Mouse (Mus musculus) brown adipose tissue, adult 24 weeks (tissue): ENCODE measurements around the gene Padi4. TPM values are rescaled to one million over a fixed set of nuclear protein-coding genes. Genes with fewer than 3 reads are reported as not detected.
A peak's percentile ranks its signal among the peaks of the same experiment; 100 is the strongest.

Experiments
- H3K27ac ChIP-seq: fragments of 200-500 bp; replicated peaks from 2 replicates; pipeline ENCODE4 v1.5.1; 2012; ENCODE audit warnings: low read depth, mild to moderate bottlenecking, low read length
- H3K4me1 ChIP-seq: fragments of 200-500 bp; 2 replicates; pipeline ENCODE4 v1.6.1; 2012; ENCODE audit warnings: low read length, mixed read lengths; ENCODE audit not compliant: control insufficient read depth, insufficient read depth, insufficient read length
- H3K4me3 ChIP-seq: fragments of 200-500 bp; 2 replicates; pipeline ENCODE4 v1.5.1; 2012; ENCODE audit warnings: low read depth, mild to moderate bottlenecking, low read length, moderate library complexity; ENCODE audit not compliant: insufficient read depth
- polyA plus RNA-seq: library from polyadenylated mRNA; stranded (reverse); fragments of >200 nt; gene quantifications from 2 replicates; pipeline ENCODE4 v1.2.4, GENCODE M21; 2012; ENCODE audit not compliant: missing spikeins, insufficient read depth, insufficient read length

Gene Padi4
- 0.99 TPM in 1 of 2 replicates, not detected in the other for polyA plus RNA-seq

DNA sequence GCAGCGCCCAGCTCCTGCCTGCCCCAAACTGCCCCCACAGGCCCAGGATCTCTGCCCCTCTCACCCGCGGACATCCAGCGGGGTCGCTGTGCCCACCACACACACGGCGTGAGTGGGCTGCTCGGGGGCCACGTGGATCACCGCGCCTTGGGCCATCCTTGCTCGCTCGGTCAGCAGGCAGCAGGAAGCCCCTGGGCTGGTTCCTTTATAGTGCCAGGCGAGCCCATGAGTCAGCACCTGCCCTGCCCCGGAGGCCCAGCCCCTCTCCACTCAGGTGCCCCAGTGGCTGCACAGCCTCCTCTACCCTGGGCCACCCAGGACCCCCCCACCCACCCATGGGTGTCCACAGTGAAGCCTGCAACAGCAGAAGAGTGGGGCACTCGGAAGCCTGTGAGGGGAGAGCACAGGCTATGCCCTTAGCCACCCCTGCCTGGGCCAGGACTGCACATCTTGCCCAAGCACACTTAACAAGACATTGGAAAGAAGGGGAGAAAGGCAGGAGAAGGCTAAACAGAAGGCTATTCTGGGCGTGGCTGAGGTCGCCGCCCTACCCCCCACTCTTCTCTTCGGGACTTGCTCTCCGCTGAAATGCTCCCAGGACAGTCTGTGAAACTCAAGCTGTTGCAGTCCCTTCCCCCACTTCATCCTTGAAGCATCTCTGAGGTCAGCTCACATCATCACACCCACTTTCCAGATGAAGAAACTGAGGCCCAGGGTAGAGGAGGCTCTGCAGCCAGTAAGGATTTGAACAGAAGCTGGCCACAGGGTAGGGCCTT lies at the start of gene Padi4:
TSS of gene Padi4 (minus strand) at position 212 of the 776 bp plus-strand sequence.
- Histone ChIP-seq H3K4me3 (no peak within 1 kb of the TSS), H3K27ac (no peak within 1 kb of the TSS), H3K4me1 (no peaks in the 10 kb centered on the region; the same call in 1 of the 2 replicates)

DNA sequence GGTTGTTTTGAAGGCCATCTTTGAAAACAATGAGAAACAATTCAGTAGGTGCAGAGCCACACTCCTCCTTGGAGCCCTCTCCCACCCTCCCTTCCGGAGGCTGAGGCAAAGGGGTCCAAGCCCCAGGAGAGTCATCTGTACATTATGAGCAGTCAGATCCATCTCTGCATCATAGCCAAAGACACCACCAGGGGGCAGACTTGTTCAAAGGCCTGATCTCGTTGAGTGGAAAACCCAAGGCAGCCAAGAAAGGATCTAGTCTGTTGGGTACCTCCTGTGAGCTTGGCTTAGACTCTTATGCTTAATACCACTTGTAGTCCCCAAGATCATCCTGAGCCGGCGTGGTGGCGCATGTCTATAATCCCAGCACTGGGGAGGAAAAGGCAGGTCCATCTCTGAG lies 48.0 kb upstream of the Padi4 start:
- no peak overlapping the region for H3K27ac ChIP-seq
- no peak overlapping the region for H3K4me3 ChIP-seq
- H3K4me1 ChIP-seq, result no peaks in the 10 kb centered on the region

DNA sequence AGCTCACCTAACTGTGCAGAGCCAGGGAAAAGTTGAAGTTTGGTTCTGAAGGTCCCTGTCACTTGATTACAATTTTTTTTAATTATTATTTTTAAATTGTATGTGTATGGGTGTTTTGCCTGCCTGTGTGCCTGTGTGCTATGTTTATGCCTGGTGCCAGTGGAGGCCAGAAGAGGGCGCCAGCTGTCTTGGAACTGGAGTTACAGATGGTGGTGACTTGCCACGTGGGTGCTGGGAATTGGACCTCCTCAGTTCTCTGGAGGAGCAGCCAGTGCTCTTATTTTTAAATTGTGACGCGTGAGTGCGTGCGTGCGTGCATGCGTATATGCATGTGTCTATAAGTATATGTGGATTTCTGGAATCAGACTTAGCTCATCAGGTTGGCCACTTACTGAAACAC lies 43.4 kb upstream of the Padi4 start:
- Histone ChIP-seq H3K4me3 (no peak overlapping the region), H3K4me1 (no peaks in the 10 kb centered on the region), H3K27ac (no peak overlapping the region)

DNA sequence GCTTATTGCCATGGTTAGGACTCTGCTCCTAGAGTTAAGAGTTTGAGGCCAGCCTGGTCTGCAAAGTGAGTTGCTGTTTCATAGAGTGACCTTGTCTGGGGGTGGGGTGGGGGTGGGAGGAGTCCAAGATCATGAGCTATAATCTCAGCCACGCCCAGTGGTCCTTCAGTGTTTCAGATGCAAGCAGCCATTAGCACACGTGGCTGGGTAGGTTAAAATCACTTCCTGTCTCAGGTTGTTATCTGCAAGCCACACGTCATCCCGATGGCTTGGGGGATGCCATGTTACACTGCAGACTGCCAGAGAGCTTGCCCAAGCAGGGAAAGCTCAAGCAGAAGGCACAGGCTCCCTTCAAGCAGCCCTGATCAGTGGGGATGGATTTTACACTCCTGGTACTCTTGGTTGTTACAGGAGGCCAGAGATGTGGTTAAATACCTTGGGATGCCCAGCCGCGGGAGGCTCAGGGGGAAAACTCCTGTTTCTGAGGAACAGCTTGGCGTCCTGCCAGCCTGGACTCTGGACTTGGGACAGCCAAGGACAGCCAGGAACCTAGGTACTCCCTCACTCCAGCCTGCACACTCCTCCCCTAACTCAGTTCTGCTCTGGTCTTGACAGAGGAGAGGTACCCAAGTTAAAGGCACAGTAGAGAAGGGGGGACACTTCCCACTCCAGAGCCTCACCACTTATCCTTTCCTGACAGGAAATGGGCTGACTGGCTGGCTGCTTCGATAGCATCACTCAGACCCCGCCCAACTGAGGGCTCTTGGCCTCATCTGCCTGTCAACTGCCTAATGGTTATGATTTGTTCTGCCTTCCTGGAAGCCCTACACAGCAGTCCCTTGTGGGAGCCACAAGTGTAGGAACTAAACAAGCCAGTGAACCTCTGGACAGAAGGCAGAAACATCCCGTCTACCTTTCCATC lies 42.2 kb upstream of the Padi4 start:
- Histone ChIP-seq H3K4me3 (no peak overlapping the region), H3K4me1 (no peaks in the 10 kb centered on the region), H3K27ac (no peak overlapping the region)

DNA sequence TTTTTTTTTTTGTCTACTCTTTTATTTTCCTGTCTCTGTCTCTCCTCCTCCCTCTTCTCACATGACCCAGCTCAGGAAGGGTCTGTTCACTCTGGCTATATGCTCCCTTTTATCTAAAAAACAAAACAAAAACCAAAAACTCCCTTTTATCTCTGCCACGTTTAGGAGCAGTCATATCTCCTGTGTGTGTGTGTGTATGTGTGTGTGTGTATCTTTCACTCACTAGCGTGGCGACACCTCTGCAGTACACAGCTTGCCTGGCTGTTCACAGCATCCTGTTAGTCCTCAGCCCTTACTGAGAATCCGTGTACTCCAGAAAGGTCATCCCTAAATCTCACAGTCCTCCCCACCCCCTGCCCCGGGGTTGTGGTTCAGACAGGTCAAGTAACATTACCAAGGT lies 41.5 kb upstream of the Padi4 start:
- no peak overlapping the region for H3K27ac ChIP-seq
- H3K4me3 ChIP-seq, result no peak overlapping the region
- no peaks in the 10 kb centered on the region for H3K4me1 ChIP-seq

DNA sequence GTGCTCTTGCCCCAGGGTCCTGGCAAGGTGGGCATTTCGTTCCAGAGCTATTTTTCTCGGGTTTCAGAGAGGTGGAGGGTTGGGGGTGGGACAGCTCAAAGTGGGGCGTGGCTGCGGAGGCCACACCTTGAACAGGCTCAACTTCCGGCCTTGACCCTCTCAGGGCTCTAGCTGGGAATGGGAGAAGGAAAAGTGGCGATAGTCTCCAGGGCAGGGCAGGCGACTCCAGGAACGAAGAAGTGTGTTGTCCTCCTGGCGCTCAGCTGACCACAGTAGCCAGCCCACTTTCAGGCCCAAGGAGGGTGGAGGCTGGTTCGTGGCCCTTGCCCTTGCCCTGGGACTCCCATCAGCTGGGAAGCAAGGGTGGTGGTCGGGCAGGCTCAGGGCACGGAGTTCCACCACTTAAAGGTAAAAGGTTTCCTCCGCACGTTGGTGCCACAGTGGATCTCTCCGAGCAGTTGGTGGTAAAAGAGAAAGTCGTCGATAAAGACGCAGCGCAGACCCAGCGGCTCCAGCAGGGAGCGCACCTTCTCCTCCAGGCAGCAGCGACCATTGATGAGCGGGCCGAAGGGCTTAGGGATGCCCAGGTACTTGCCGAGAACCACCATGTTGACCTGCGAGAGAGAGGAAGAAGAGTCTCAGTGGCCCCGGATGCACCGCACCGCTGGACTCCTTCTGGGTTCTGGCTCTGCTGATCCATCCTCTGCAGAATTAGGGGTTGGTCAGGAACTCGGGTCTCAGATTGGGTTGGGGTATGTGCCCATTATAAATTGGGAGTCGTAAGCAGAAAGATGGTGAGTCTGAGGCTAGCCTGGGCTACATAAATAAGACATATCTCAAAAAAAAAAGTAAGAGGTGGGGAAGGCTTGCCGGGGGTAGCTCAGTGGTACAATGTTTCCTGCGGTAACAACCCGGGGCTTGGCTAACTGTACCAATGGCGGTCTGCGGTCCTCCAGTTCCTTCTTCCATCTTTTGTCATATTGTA lies 40.5 kb upstream of the Padi4 start:
- Histone ChIP-seq H3K4me1 (no peaks in the 10 kb centered on the region), H3K4me3 (peak overlapping the region; percentile 66), H3K27ac (no peak overlapping the region)

DNA sequence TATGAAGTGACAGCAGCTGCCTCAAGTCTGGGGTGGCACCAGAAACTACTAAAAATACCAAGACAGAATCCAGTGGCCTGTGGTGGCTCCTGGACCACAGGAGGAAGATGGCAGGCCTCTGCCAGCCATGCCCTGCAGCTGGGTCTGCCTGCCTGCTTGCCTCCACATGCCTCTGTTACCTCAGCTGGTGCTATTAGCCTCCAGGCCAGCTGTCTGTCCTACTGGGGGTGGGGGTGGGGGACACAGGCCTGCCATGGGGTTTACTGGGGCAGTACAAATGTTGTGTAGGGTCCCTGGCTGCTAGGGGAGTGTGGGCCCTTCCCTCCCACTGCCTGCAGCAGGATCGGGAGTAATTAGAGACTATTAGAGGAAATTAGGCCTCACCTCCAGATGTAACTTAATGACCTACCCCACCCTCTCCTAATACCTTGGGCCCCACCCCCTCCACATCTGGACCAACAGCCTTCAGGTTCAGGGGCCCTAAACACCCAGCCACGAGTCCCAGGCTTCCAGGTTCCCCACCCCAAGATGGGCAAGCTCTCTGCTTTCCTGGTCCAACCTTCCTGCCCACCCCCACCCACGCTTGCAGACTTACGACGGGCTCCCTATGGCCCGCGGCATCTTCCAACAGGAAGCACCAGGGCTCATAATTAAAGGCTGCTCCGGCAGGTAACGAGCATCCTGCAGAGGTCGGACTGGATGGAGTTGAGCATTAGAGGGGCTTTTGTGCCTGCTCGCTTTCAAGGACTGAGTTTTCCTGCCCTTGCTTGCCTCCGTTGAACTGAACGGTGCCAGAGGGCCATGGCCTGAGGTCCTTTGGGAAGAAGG lies 39.5 kb upstream of the Padi4 start:
- peak overlapping the region; percentile 66 for H3K4me3 ChIP-seq
- H3K27ac ChIP-seq, result no peak overlapping the region
- no peaks in the 10 kb centered on the region for H3K4me1 ChIP-seq

DNA sequence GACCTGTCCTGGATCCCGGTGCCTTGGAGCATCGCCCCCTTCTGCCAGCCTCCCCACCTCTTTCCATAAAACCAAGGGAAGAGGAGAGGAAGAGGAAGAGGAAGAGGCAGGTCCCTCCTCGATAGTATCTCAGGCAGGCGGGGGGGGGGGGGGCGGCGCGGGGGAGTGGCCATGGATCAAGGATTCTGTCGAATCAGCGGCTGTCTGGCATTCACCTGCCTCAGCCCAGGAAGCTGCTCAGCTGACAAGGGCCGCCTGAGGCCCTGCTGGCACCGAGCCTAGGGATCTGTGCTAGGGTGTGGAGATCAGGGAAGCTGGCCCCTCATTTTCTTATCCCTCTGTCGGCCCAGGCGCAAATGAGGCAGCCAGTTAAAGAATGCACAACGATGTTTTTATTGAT lies 38.6 kb upstream of the Padi4 start:
- Histone ChIP-seq H3K4me1 (no peaks in the 10 kb centered on the region), H3K27ac (no peak overlapping the region), H3K4me3 (no peak overlapping the region)

DNA sequence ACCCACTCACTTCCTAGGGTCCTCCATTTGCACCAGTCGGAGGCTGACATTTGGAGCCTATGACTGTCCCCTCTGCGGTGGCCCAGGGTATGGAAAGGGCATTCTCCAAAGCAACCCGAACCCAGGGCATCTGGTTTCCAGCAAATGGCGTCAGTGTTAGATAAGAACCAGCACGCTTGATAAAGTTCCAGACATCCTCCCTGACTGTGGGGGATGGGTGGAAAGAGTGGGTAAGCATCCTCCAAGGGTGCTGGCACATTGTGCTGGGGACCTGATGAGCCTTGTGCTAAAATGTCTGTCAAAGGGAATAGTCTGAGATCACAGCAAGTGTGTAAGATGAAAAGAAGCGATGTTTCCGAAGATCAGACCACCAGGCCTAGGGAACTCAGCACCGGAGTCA lies 38.2 kb upstream of the Padi4 start:
- no peaks in the 10 kb centered on the region for H3K4me1 ChIP-seq
- H3K4me3 ChIP-seq, result no peak overlapping the region
- H3K27ac ChIP-seq, result no peak overlapping the region

DNA sequence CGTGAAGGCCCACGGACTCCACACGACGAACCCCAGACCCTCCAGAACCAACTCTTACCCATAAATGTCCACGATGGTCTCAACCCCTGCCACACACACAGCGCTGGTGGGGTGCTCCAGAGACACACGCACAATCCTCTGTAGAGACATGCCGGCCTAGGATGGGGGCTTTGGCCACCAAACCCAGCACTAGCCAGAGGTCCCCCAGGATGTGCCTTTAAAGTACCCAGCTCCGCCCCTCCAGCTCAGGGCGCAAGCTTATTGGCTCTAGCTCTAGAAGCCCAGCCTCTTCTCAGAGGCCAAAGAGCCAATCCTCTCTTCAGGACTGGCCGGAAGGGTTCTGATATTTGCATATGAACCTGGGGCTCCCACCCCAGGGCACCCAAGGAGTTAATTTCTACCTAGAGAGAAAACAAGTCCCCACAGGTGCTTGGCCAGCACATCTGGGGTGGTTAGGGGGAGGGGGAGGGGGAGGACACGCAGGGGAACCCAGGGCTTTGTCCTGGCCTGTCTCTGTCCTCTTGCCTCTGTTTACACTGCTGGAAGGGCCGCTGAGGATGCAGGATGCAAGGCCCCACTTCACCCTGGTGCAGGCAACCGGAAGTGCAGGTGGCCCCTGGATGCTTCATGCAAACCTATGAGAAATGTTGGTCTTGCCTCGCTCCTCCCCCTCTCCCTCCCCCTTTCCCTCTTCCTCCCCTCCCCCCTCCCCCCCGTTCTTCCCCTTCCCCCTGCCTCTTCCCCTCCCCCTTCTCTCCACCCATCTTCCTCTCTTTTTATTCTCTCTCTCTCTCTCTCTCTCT lies 36.6 kb upstream of the Padi4 start, which contains the start of gene Padi3:
TSS of gene Padi3 (minus strand) at position 191 of the 803 bp plus-strand sequence.
- Histone ChIP-seq H3K27ac (no peak within 1 kb of the TSS), H3K4me1 (no peaks in the 10 kb centered on the region)

DNA sequence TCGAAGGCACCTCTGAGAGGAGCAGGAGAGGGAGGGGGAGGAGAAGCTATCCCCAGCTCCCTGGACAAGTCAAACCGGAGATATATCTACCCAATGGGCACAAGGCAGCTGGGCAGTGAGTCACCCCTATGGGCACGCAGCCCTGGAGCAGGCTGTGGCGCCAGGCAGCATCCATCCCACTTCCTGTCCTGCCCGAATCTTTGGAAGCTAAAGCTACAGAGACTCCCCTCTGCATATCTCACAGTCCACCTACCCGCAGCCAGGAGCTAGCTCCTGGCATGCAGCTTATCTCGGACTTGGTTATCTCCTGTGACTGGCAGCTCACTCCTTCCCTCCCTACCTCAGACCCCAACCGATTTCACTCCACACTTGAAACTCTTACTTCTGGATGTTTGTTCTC lies 35.1 kb upstream of the Padi4 start:
- Histone ChIP-seq H3K4me1 (no peaks in the 10 kb centered on the region), H3K4me3 (no peak overlapping the region), H3K27ac (no peak overlapping the region)

More for the DNA sequence above, 36.6 kb upstream of the Padi4 start, which contains the start of gene Padi3:
- H3K4me3 ChIP-seq, result no peak within 1 kb of the TSS

DNA sequence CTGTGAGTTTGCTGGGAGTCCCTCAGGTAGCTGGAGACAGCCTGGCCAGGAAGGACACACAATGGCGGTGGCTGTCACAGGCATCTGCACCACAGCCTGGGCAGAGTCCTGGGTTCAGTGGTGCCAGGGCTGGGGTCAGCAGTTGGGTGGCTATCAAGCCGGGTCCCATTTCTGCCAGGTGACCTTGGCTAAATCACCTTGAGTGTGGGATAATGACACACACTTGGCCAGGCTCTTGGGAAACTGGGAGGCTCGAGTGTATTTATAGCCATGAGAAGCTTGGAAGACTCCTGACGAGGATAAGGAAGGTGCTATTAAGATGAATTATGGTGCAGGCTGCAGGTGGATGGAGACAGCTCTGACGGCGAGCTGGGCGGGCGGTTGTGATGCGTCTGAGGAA lies 30.6 kb upstream of the Padi4 start:
- no peak overlapping the region for H3K4me3 ChIP-seq
- H3K27ac ChIP-seq, result no peak overlapping the region
- H3K4me1 ChIP-seq, result no peaks in the 10 kb centered on the region

DNA sequence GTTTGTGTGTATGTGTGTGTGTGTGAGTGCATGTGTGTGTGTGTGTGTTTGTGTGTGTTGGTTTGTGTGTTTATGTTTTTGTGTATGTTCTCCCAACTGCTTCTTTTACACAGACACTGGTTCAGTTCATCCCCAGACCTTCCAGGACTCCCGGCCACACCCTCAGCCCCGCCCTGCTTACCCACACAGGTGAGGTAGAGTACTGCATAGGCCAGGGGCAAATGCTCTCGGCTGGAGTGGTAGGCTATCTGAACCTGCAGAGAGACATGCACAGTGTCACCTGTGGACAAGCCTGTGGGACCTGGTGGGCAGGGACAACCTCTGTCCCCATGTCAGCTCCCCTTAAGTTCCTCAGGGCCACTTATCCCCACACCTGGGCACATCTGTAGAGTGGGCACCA lies 27.3 kb upstream of the Padi4 start:
- Histone ChIP-seq H3K4me1 (no peaks in the 10 kb centered on the region), H3K27ac (no peak overlapping the region), H3K4me3 (no peak overlapping the region)
